In the genomic region with DNA sequence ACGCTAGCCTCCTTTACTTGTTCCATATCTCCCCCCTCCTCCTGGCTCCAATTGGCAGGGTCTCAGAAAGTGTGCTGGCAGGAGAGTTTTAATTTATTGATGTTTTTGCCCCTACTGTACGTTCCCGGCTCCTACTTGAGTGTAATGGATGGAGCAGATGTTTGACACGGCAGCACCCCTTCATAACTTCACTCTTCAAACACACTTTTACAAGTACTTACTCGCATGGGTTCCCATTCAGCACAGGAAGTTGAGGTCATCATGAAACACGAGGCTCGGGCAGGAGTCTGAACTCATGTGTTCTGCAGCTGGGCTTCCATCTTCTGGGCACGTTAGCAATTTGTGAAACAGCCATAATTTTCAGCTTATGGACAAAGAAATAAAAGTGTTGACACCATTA, we compare ENCODE assay signal across 20 mouse cellular contexts.
DNase-seq lines count a peak whose midpoint lies in the region; ATAC-seq lines count a peak whose summit lies in the region.
"Had no signal": no experiment of that assay in that cellular context is flagged by ENCODE, and none has a peak within 500 bp of the region (broad histone marks: within the 10 kb centered on the region; RNA-seq: fewer than 3 reads in every experiment).

No protein-coding gene starts in this region.

- H3K27me3 ChIP-seq in heart, embryonic 10.5 days (ENCODE audit: insufficient read depth, poor library complexity, severe bottlenecking): no peaks in the 10 kb centered on the region
- H3K27me3 ChIP-seq in heart, embryonic 11.5 days (ENCODE audit: control insufficient read depth, insufficient read depth, low read length): no peaks in the 10 kb centered on the region
- no peaks in the 10 kb centered on the region for H3K27me3 ChIP-seq in neural tube, embryonic 15.5 days (replicated peaks)
- no peaks in the 10 kb centered on the region for H3K27me3 ChIP-seq in limb, embryonic 11.5 days (ENCODE audit: control insufficient read depth, insufficient read depth, low read length)
- H3K27me3 ChIP-seq: embryonic facial prominence, embryonic 13.5 days; hindbrain, embryonic 15.5 days; lung, embryonic 15.5 days; neural tube, embryonic 12.5 days had no signal

- 67% methylated on average over 8 of the region's 8 CpGs for WGBS in heart, embryonic 10.5 days
- 58% methylated on average over 8 of the region's 8 CpGs for WGBS in heart, embryonic 11.5 days (ENCODE audit: insufficient replicate concordance)
- 56% methylated on average over 8 of the region's 8 CpGs for WGBS in neural tube, embryonic 15.5 days
- WGBS in limb, embryonic 11.5 days: 7% methylated on average over 8 of the region's 8 CpGs

- peak; percentile 61 for DNase-seq in heart, embryonic 10.5 days (ENCODE audit: low spot score)
- DNase-seq in neural tube, embryonic 10.5 days (ENCODE audit: extremely low spot score, low spot score): peak; percentile 44
- peak; percentile 77 for DNase-seq in limb, embryonic 11.5 days (ENCODE audit: low spot score)
- no peak for DNase-seq in cerebellum, adult 18-20 months
- DNase-seq: adrenal gland, postnatal 36 days; cerebellum, adult 9-11 months; kidney, adult 18-20 months; kidney, postnatal 25 days; right cerebral cortex, postnatal 14 days had no signal

- H3K4me3 ChIP-seq in heart, embryonic 10.5 days: no peak overlapping the region
- H3K4me3 ChIP-seq in heart, embryonic 11.5 days (ENCODE audit: low read depth, low read length): no peak overlapping the region
- H3K4me3 ChIP-seq in neural tube, embryonic 15.5 days (replicated peaks): no peak overlapping the region
- H3K4me3 ChIP-seq in limb, embryonic 11.5 days (ENCODE audit: low read depth, low read length): no peak overlapping the region
- H3K4me3 ChIP-seq: embryonic facial prominence, embryonic 13.5 days; forebrain, embryonic 10.5 days; hindbrain, embryonic 15.5 days; lung, embryonic 15.5 days; neural tube, embryonic 12.5 days had no signal

- H3K36me3 ChIP-seq in heart, embryonic 10.5 days: no peaks in the 10 kb centered on the region
- H3K36me3 ChIP-seq in heart, embryonic 11.5 days (ENCODE audit: control insufficient read depth, insufficient read depth, low read length): no peaks in the 10 kb centered on the region
- no peaks in the 10 kb centered on the region for H3K36me3 ChIP-seq in neural tube, embryonic 15.5 days
- no peaks in the 10 kb centered on the region for H3K36me3 ChIP-seq in limb, embryonic 11.5 days (ENCODE audit: control insufficient read depth, insufficient read depth, low read length)
- H3K36me3 ChIP-seq: embryonic facial prominence, embryonic 13.5 days; forebrain, embryonic 10.5 days; hindbrain, embryonic 15.5 days; lung, embryonic 15.5 days; neural tube, embryonic 12.5 days had no signal

- no peak overlapping the region for H3K9ac ChIP-seq in heart, embryonic 11.5 days (ENCODE audit: low read depth, low read length)
- H3K9ac ChIP-seq in neural tube, embryonic 15.5 days (replicated peaks): no peak overlapping the region
- no peak overlapping the region for H3K9ac ChIP-seq in limb, embryonic 11.5 days (ENCODE audit: low read length)
- H3K9ac ChIP-seq: embryonic facial prominence, embryonic 13.5 days; hindbrain, embryonic 15.5 days; lung, embryonic 15.5 days; neural tube, embryonic 12.5 days had no signal

- no peak overlapping the region for H3K4me2 ChIP-seq in heart, embryonic 11.5 days
- H3K4me2 ChIP-seq in neural tube, embryonic 15.5 days: no peak overlapping the region
- H3K4me2 ChIP-seq in limb, embryonic 11.5 days (ENCODE audit: low read depth, severe bottlenecking): no peak overlapping the region
- H3K4me2 ChIP-seq: embryonic facial prominence, embryonic 13.5 days; hindbrain, embryonic 15.5 days; liver, embryonic 11.5 days; lung, embryonic 15.5 days; neural tube, embryonic 12.5 days had no signal

- H3K27ac ChIP-seq in heart, embryonic 10.5 days: no peak overlapping the region
- no peak overlapping the region for H3K27ac ChIP-seq in heart, embryonic 11.5 days (ENCODE audit: low read depth, low read length)
- no peak overlapping the region for H3K27ac ChIP-seq in neural tube, embryonic 15.5 days (replicated peaks)
- peak overlapping the region; percentile 68; the same call in 1 of the 2 replicates for H3K27ac ChIP-seq in limb, embryonic 11.5 days (replicated peaks; ENCODE audit: low read depth, low read length)
- H3K27ac ChIP-seq: embryonic facial prominence, embryonic 13.5 days; forebrain, embryonic 10.5 days; hindbrain, embryonic 15.5 days; lung, embryonic 15.5 days; neural tube, embryonic 12.5 days; stomach, postnatal 0 days had no signal

- H3K4me1 ChIP-seq in heart, embryonic 10.5 days: no peaks in the 10 kb centered on the region
- H3K4me1 ChIP-seq in heart, embryonic 11.5 days (ENCODE audit: control insufficient read depth, insufficient read depth, low read length): no peaks in the 10 kb centered on the region
- no peaks in the 10 kb centered on the region for H3K4me1 ChIP-seq in neural tube, embryonic 15.5 days
- H3K4me1 ChIP-seq in limb, embryonic 11.5 days (ENCODE audit: control insufficient read depth, insufficient read depth, low read length): peaks cover 19% of the 10 kb centered on the region
- H3K4me1 ChIP-seq: embryonic facial prominence, embryonic 13.5 days; neural tube, embryonic 12.5 days had no signal

- no peaks in the 10 kb centered on the region for H3K9me3 ChIP-seq in heart, embryonic 10.5 days
- no peaks in the 10 kb centered on the region for H3K9me3 ChIP-seq in heart, embryonic 11.5 days (replicated peaks; ENCODE audit: control insufficient read depth, low read length)
- H3K9me3 ChIP-seq in neural tube, embryonic 15.5 days (replicated peaks): no peaks in the 10 kb centered on the region
- H3K9me3 ChIP-seq in limb, embryonic 11.5 days (ENCODE audit: control insufficient read depth, low read length): no peaks in the 10 kb centered on the region
- H3K9me3 ChIP-seq: embryonic facial prominence, embryonic 13.5 days; forebrain, embryonic 10.5 days; hindbrain, embryonic 15.5 days; lung, embryonic 15.5 days; neural tube, embryonic 12.5 days had no signal

- no peak for ATAC-seq in heart, embryonic 11.5 days (replicated peaks; ENCODE audit: insufficient number of reproducible peaks, low FRiP score, low TSS enrichment)
- no peak for ATAC-seq in neural tube, embryonic 15.5 days (ENCODE audit: low FRiP score)
- peak; percentile 84 for ATAC-seq in limb, embryonic 11.5 days (ENCODE audit: insufficient number of reproducible peaks, low FRiP score, low TSS enrichment, low read depth)
- no peak for ATAC-seq in erythroblast, adult 5-6 weeks (replicated peaks; ENCODE audit: low FRiP score, poor library complexity, severe bottlenecking)
- ATAC-seq: midbrain, embryonic 16.5 days had no signal

Comparison
In these comparisons a context has a peak if more than half of its experiments do, and no peak if none do; other contexts are left out.
1. DNase-seq: peak in heart, embryonic 10.5 days (single experiment), neural tube, embryonic 10.5 days (single experiment) and limb, embryonic 11.5 days (single experiment); none in cerebellum, adult 18-20 months (0 of 2).